Mouse (Mus musculus): ENCODE results near the gene Foxk2. TPM values are rescaled to one million over a fixed set of nuclear protein-coding genes. Genes with fewer than 3 reads are reported as not detected.

Foxk2 gene
- 12.8 and 13.7 TPM in 2 replicates for polyA plus RNA-seq (2014; fragmentation: Nextera tagmentation; extraction: Ambion mirVana)

GRCm38 (mm10) chr11:121259160-121260100 is at the start of gene Foxk2:
Foxk2 (plus strand) TSS chr11:121259990.
- ATAC-seq (ENCODE audit: low FRiP score) (peak; percentile 99), DNase-seq (ENCODE audit: low spot score, missing footprints) (peak; percentile 99)
- Histone ChIP-seq H3K9ac (ENCODE audit: low read length) (peak within 1 kb of the TSS; percentile 97), H3K4me2 (peak within 1 kb of the TSS; percentile 89), H3K4me1 (ENCODE audit: control insufficient read depth, insufficient read depth, low read length) (peaks cover 14% of the 10 kb centered on the region), H3K36me3 (ENCODE audit: control insufficient read depth, insufficient read depth, low read length) (peaks cover 15% of the 10 kb centered on the region), H3K4me3 (ENCODE audit: low read depth, low read length) (peak within 1 kb of the TSS; percentile 97), H3K27ac (ENCODE audit: low read depth, low read length) (peak within 1 kb of the TSS; percentile 83), H3K9me3 (ENCODE audit: control insufficient read depth, low read length) (no peaks in the 10 kb centered on the region), H3K27me3 (ENCODE audit: control insufficient read depth, insufficient read depth, low read length) (no peaks in the 10 kb centered on the region)
- WGBS: under 1% methylated on average over 85 of the region's 91 CpGs

- ATAC-seq (ENCODE audit: low FRiP score) (no peak), DNase-seq (ENCODE audit: low spot score, missing footprints) (peak; percentile 14)
- Histone ChIP-seq H3K27me3 (ENCODE audit: control insufficient read depth, insufficient read depth, low read length) (no peaks in the 10 kb centered on the region), H3K9me3 (ENCODE audit: control insufficient read depth, low read length) (no peaks in the 10 kb centered on the region), H3K27ac (ENCODE audit: low read depth, low read length) (no peak overlapping the region), H3K4me3 (ENCODE audit: low read depth, low read length) (no peak overlapping the region), H3K36me3 (ENCODE audit: control insufficient read depth, insufficient read depth, low read length) (no peaks in the 10 kb centered on the region; the same call in 1 of the 2 replicates), H3K4me1 (ENCODE audit: control insufficient read depth, insufficient read depth, low read length) (no peaks in the 10 kb centered on the region), H3K4me2 (no peak overlapping the region), H3K9ac (ENCODE audit: low read length) (no peak overlapping the region)
- 89% methylated on average over 3 of the region's 3 CpGs for WGBS
These were observed 43.0 kb upstream of the Foxk2 start for GRCm38 (mm10) chr11:121216831-121217230.

- Histone ChIP-seq H3K9me3 (ENCODE audit: control insufficient read depth, low read length) (no peaks in the 10 kb centered on the region), H3K9ac (ENCODE audit: low read length) (no peak overlapping the region), H3K4me2 (no peak overlapping the region), H3K27me3 (ENCODE audit: control insufficient read depth, insufficient read depth, low read length) (no peaks in the 10 kb centered on the region), H3K36me3 (ENCODE audit: control insufficient read depth, insufficient read depth, low read length) (peaks cover 12% of the 10 kb centered on the region), H3K4me1 (ENCODE audit: control insufficient read depth, insufficient read depth, low read length) (no peaks in the 10 kb centered on the region), H3K4me3 (ENCODE audit: low read depth, low read length) (no peak overlapping the region), H3K27ac (ENCODE audit: low read depth, low read length) (no peak overlapping the region)
- WGBS: 90% methylated on average over 11 of the region's 11 CpGs
- no peak for ATAC-seq (ENCODE audit: low FRiP score)
- peak; percentile 76 for DNase-seq (ENCODE audit: low spot score, missing footprints)
These were observed 40.0 kb upstream of the Foxk2 start for GRCm38 (mm10) chr11:121219776-121220175.

- Histone ChIP-seq H3K27ac (ENCODE audit: low read depth, low read length) (no peak overlapping the region), H3K9ac (ENCODE audit: low read length) (no peak overlapping the region), H3K36me3 (ENCODE audit: control insufficient read depth, insufficient read depth, low read length) (peaks cover 19% of the 10 kb centered on the region), H3K4me2 (no peak overlapping the region), H3K4me1 (ENCODE audit: control insufficient read depth, insufficient read depth, low read length) (no peaks in the 10 kb centered on the region), H3K9me3 (ENCODE audit: control insufficient read depth, low read length) (no peaks in the 10 kb centered on the region), H3K27me3 (ENCODE audit: control insufficient read depth, insufficient read depth, low read length) (no peaks in the 10 kb centered on the region), H3K4me3 (ENCODE audit: low read depth, low read length) (no peak overlapping the region)
- no peak for ATAC-seq (ENCODE audit: low FRiP score)
- DNase-seq (ENCODE audit: low spot score, missing footprints): peak; percentile 64
- 86% methylated on average over 5 of the region's 5 CpGs for WGBS
These were observed 39.0 kb upstream of the Foxk2 start for GRCm38 (mm10) chr11:121220771-121221170.

DNA sequence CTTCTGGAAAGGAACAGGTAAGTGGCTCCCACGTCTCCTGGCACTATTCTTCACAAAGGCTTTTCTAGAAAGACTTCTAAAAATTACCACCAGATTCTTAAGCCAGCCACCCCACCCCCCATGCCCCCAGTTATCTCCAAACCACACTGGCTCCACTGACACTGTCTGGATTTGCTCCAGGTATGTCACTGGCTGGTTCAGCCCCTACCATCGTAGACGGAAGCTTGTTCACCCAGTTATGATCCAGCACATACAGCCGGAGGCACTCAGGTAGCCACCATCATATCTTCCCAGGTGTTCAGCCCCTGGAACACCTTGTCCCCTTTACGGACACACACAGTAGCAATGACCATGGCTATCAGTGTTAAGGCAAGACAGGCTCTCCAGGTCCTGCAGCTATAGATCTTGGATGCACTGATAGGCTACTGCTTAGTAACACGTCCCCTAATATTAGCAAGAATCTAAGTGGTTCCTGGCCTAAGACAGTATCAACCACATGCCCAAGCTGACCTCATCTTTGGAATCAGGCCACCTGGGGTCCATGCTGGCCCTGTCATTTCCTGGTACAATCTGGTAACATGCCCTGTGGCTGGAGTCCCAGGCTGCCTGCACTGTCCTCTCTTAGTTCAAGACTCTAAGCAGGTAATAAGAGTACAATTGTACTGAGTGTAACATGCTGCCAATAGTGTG is 38.3 kb upstream of the Foxk2 start:
- DNase-seq (ENCODE audit: low spot score, missing footprints): no peak
- no peak for ATAC-seq (ENCODE audit: low FRiP score)
- WGBS: 91% methylated on average over 6 of the region's 6 CpGs

DNA sequence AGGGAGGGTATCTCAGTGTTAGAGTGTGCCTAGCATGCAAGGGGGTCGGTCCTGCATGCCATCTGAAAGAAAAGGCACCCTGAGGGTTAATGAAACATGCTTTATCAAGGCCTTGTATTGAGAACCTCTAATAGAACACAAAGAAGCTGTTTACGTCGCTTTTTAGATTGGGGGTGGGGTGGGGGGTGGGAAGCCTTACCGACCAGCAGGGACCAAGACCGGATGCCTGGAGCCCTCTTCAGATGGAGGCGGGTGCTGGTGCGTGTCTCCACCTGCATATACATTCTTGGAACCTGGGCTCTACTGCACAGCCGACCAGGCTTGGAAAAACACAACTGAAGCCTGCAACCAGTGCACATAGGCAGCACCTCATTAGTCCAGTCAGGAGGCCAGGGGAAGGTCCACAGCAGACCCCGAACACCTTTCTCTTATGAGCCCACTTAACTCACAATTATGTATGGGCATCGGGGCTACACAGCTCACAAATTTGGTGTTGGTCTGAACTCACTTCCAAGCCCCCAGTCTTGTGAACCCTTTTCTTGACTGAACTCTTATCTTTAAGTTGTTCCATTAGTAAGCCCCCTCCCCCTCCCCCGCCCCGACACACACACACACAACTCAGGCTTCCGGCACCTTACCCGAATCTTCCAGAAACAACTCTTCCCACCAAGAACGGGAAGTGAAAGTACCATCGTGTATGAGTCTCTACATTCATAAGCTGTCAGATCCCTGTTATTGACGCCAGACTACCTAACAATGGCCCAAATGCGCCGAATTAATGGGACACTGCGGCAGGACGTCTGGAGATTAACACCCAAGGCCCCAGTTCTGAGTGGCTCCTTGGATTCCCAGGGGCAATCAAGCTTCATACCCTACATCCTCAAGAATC is 31.4 kb upstream of the Foxk2 start:
- WGBS: 36% methylated on average over 21 of the region's 21 CpGs
- Histone ChIP-seq H3K9me3 (ENCODE audit: control insufficient read depth, low read length) (no peaks in the 10 kb centered on the region), H3K4me3 (ENCODE audit: low read depth, low read length) (peak overlapping the region; percentile 77), H3K36me3 (ENCODE audit: control insufficient read depth, insufficient read depth, low read length) (peaks cover 15% of the 10 kb centered on the region), H3K27me3 (ENCODE audit: control insufficient read depth, insufficient read depth, low read length) (no peaks in the 10 kb centered on the region), H3K4me1 (ENCODE audit: control insufficient read depth, insufficient read depth, low read length) (peaks cover 11% of the 10 kb centered on the region), H3K4me2 (peak overlapping the region; percentile 84), H3K27ac (ENCODE audit: low read depth, low read length) (peak overlapping the region; percentile 10; the same call in 1 of the 2 replicates), H3K9ac (ENCODE audit: low read length) (peak overlapping the region; percentile 75)
- DNase-seq (ENCODE audit: low spot score, missing footprints) (no peak), ATAC-seq (ENCODE audit: low FRiP score) (peak; percentile 8; the same call in 1 of the 2 replicates)

More for the DNA sequence above, 38.3 kb upstream of the Foxk2 start:
- H3K4me2 ChIP-seq: no peak overlapping the region
- no peaks in the 10 kb centered on the region for H3K4me1 ChIP-seq (ENCODE audit: control insufficient read depth, insufficient read depth, low read length)
- H3K9me3 ChIP-seq (ENCODE audit: control insufficient read depth, low read length): no peaks in the 10 kb centered on the region
- H3K27me3 ChIP-seq (ENCODE audit: control insufficient read depth, insufficient read depth, low read length): no peaks in the 10 kb centered on the region
- H3K4me3 ChIP-seq (ENCODE audit: low read depth, low read length): no peak overlapping the region
- no peak overlapping the region for H3K27ac ChIP-seq (ENCODE audit: low read depth, low read length)
- H3K9ac ChIP-seq (ENCODE audit: low read length): no peak overlapping the region
- peaks cover 21% of the 10 kb centered on the region for H3K36me3 ChIP-seq (ENCODE audit: control insufficient read depth, insufficient read depth, low read length)

DNA sequence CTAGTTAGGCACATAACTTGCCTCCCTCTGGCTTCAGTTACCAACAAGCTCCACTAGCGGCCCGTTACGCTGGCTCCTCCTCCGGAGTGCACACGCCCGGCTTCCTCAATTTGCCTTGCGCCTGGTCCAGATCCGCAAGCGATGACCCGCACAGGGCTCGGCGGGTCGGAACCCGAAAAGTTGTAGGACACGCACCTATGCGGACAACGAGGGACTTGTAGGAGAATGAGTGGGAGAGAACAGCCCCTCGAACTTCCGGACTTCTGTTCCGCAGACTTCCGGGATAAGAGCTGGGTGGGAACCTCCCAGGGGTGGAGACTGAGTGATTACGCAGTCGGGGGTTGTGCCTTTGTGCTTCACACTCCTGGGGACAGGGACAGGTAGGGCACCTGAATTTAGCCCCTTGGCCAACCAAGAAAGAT is 30.8 kb upstream of the Foxk2 start, which contains the start of gene Cybc1:
Gene Cybc1, minus strand, starts transcription at position 305 of the 422 bp plus-strand sequence.
- no peaks in the 10 kb centered on the region for H3K9me3 ChIP-seq (ENCODE audit: control insufficient read depth, low read length)
- H3K9ac ChIP-seq (ENCODE audit: low read length): peak within 1 kb of the TSS; percentile 75
- ATAC-seq (ENCODE audit: low FRiP score): peak; percentile 88
- peak within 1 kb of the TSS; percentile 10; the same call in 1 of the 2 replicates for H3K27ac ChIP-seq (ENCODE audit: low read depth, low read length)
- DNase-seq (ENCODE audit: low spot score, missing footprints): peak; percentile 97
- peak within 1 kb of the TSS; percentile 84 for H3K4me2 ChIP-seq
- H3K36me3 ChIP-seq (ENCODE audit: control insufficient read depth, insufficient read depth, low read length): peaks cover 14% of the 10 kb centered on the region
- H3K4me3 ChIP-seq (ENCODE audit: low read depth, low read length): peak within 1 kb of the TSS; percentile 77
- H3K4me1 ChIP-seq (ENCODE audit: control insufficient read depth, insufficient read depth, low read length): peaks cover 11% of the 10 kb centered on the region
- under 1% methylated on average over 23 of the region's 23 CpGs for WGBS
- no peaks in the 10 kb centered on the region for H3K27me3 ChIP-seq (ENCODE audit: control insufficient read depth, insufficient read depth, low read length)

DNA sequence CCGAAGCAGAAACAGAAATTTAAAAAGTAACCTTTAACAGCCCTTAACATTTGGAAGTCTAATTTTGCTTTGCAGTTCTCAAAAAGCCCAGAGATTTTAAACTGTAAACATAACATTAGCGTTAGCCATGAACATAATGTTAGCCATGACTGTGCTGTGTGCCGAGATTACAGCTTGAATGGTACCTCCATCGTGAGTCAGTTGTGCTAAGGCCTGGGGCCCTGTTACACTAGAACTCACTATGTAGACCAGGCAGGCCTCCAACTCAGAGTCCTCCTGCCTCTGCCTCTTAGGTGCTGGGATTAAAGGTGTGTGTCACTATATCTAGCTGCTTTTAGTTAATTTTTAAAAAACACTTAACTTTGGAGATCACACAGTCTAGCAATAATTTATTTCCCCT is 28.6 kb upstream of the Foxk2 start:
- H3K4me1 ChIP-seq (ENCODE audit: control insufficient read depth, insufficient read depth, low read length): peaks cover 14% of the 10 kb centered on the region
- H3K36me3 ChIP-seq (ENCODE audit: control insufficient read depth, insufficient read depth, low read length): no peaks in the 10 kb centered on the region
- no peak overlapping the region for H3K27ac ChIP-seq (ENCODE audit: low read depth, low read length)
- H3K4me3 ChIP-seq (ENCODE audit: low read depth, low read length): no peak overlapping the region
- no peak overlapping the region for H3K9ac ChIP-seq (ENCODE audit: low read length)
- no peak overlapping the region for H3K4me2 ChIP-seq
- ATAC-seq (ENCODE audit: low FRiP score) (no peak), DNase-seq (ENCODE audit: low spot score, missing footprints) (no peak)
- H3K9me3 ChIP-seq (ENCODE audit: control insufficient read depth, low read length): no peaks in the 10 kb centered on the region
- WGBS: 85% methylated on average over 4 of the region's 4 CpGs
- H3K27me3 ChIP-seq (ENCODE audit: control insufficient read depth, insufficient read depth, low read length): no peaks in the 10 kb centered on the region
